Mouse (Mus musculus) lung, embryonic 14.5 days (tissue): Measurements from ENCODE around the gene Col20a1. TPM values are rescaled to one million over a fixed set of nuclear protein-coding genes. Genes with fewer than 3 reads are reported as not detected.
A peak's percentile ranks its signal among the peaks of the same experiment; 100 is the strongest.

ENCODE experiments used
- ATAC-seq: fragments of 200-750 bp; cut with Nextera tagmentation; 2 replicates; pipeline ENCODE4 v1.8.0; 2017; ENCODE audit warnings: mild to moderate bottlenecking, moderate TSS enrichment, moderate library complexity; ENCODE audit not compliant: insufficient read depth
- DNase-seq: peaks from one replicate; pipeline ENCODE4 v3.0.0-alpha.2; 2015
- H3K27ac ChIP-seq: fragments of 300-500 bp; sonication (generic); 2 replicates; pipeline ENCODE4 v1.5.1; 2014; ENCODE audit warnings: low read depth, mild to moderate bottlenecking, moderate library complexity
- H3K27me3 ChIP-seq: fragments of 300-500 bp; sonication (generic); 2 replicates; pipeline ENCODE4 v1.6.1; 2014; ENCODE audit warnings: low read length, control low read depth; ENCODE audit not compliant: insufficient read depth
- H3K36me3 ChIP-seq: fragments of 300-500 bp; sonication (generic); 2 replicates; pipeline ENCODE4 v1.6.1; 2014; ENCODE audit warnings: control low read depth; ENCODE audit not compliant: insufficient read depth
- H3K4me1 ChIP-seq: fragments of 300-500 bp; sonication (generic); 2 replicates; pipeline ENCODE4 v1.6.1; 2014; ENCODE audit warnings: antibody characterized with exemption, control low read depth; ENCODE audit not compliant: insufficient read depth
- H3K4me2 ChIP-seq: fragments of 300-500 bp; sonication (generic); 2 replicates; pipeline ENCODE4 v1.6.1; 2014; ENCODE audit warnings: mild to moderate bottlenecking
- H3K4me3 ChIP-seq: fragments of 300-500 bp; sonication (generic); 2 replicates; pipeline ENCODE4 v1.5.1; 2014; ENCODE audit warnings: low read depth, low read length
- H3K9ac ChIP-seq: fragments of 300-500 bp; sonication (generic); 2 replicates; pipeline ENCODE4 v1.6.1; 2014
- H3K9me3 ChIP-seq: fragments of 300-500 bp; sonication (generic); 2 replicates; pipeline ENCODE4 v1.6.1; 2016; ENCODE audit warnings: low read depth, low read length, control low read depth
- CTCF ChIP-seq: IDR thresholded peaks from 2 replicates; pipeline ENCODE4 v1.5.1; 2016; ENCODE audit warnings: antibody characterized with exemption, low read depth
- WGBS: fragments of 180-500 bp; shearing (Covaris S2); extraction: QIAGEN DNeasy Blood & Tissue Kit; methylation state at CpG from one replicate; pipeline ENCODE4 v1.1.7; 2014; 5-methylcytosine and 5-hydroxymethylcytosine counted together
- polyA plus RNA-seq: library from polyadenylated mRNA; unstranded; fragments of >200 nt; fragmentation: Nextera tagmentation; extraction: Ambion mirVana; gene quantifications from 2 replicates; pipeline ENCODE4 v1.2.1, GENCODE M21; 2014

The Col20a1 gene
- polyA plus RNA-seq, 1 experiment from 2014 or later, result 0.17 TPM

DNA sequence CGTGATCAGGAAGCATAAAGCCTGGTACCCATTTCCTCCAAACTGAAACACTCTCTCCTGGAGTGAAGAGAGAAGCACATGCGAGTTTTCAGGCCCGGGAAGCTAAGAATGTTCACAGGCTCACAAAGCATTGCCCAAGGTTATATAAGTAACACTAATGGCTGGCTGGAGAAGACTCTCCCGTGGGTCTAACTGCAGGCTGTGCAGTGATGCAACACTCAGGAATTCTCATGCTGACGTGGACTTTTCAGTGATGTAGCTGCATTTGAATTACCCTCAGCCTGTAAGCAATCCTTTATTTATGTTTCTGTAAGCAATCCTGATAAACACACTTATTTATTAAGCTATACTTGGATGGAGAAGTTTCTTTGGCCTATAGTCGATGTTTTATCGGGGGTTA is 26.7 kb upstream of the Col20a1 start:
- ATAC-seq (no peak), DNase-seq (peak; percentile 68)
- Histone ChIP-seq H3K27me3 (peaks cover 8% of the 10 kb centered on the region; the same call in 1 of the 2 replicates), H3K27ac (peak overlapping the region; percentile 74), H3K4me2 (no peak overlapping the region), H3K4me3 (no peak overlapping the region), H3K9ac (no peak overlapping the region), H3K4me1 (0 out of 2 replicates have a peak, but pooled peaks cover 4% of the 10 kb centered on the region), H3K36me3 (no peaks in the 10 kb centered on the region), H3K9me3 (no peaks in the 10 kb centered on the region)
- WGBS, result 50% methylated on average over 7 of the region's 7 CpGs
- no peak for TF ChIP-seq CTCF

GRCm38 (mm10) chr2:180960187-180960586 is 26.1 kb upstream of the Col20a1 start:
- H3K9me3 ChIP-seq, result no peaks in the 10 kb centered on the region
- TF ChIP-seq CTCF, result no peak
- H3K4me1 ChIP-seq, result 0 out of 2 replicates have a peak, but pooled peaks cover 4% of the 10 kb centered on the region
- peaks cover 5% of the 10 kb centered on the region; the same call in 1 of the 2 replicates for H3K27me3 ChIP-seq
- no peak overlapping the region for H3K4me3 ChIP-seq
- 34% methylated on average over 3 of the region's 3 CpGs for WGBS
- no peaks in the 10 kb centered on the region for H3K36me3 ChIP-seq
- H3K4me2 ChIP-seq, result no peak overlapping the region
- H3K27ac ChIP-seq, result peak overlapping the region; percentile 74
- peak; percentile 76 for DNase-seq
- H3K9ac ChIP-seq, result no peak overlapping the region
- peak; percentile 84 for ATAC-seq

DNA sequence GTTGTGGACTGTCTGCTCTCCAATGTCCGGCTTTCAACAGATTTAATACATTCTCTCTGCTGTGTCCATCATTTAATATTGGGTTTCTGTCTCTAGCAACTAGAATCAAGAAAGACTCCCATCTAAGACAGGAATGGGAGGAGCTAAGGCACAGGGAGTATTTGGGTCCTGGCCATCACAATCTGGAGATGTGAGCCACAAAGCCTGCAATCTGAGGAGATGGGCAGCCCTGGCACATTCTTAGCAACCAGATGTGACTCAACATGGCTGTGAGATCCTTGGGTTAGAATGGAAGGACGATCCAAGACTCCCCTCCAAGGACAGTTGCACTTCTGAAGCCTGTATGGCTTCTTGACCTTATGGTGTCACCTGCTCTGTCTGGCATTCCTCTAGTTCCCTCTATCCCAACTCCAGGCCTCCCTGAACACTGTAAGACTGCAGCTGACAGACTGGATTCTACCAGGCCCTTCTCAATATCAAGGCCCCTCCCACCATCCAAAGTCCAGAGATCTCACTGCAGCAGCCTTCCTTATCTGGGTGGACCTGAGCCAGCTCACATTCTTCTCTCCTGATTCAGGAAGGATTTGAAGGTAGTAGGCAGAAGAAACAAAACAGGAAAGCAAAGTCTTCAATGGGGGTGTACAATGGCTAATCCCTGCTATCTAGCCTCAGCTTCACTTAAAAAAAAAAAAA is 23.6 kb upstream of the Col20a1 start:
- DNase-seq (peak; percentile 22), ATAC-seq (no peak)
- 58% methylated on average over 2 of the region's 2 CpGs for WGBS
- Histone ChIP-seq H3K27me3 (no peaks in the 10 kb centered on the region), H3K9ac (no peak overlapping the region), H3K4me1 (no peaks in the 10 kb centered on the region), H3K4me3 (no peak overlapping the region), H3K36me3 (no peaks in the 10 kb centered on the region), H3K27ac (no peak overlapping the region), H3K4me2 (no peak overlapping the region), H3K9me3 (no peaks in the 10 kb centered on the region)
- TF ChIP-seq CTCF, result no peak

- no peak overlapping the region for H3K4me2 ChIP-seq
- ATAC-seq, result no peak
- H3K36me3 ChIP-seq, result 0 out of 2 replicates have a peak, but pooled peaks cover 4% of the 10 kb centered on the region
- H3K9me3 ChIP-seq, result no peaks in the 10 kb centered on the region
- 3% methylated on average over 5 of the region's 5 CpGs for WGBS
- H3K4me1 ChIP-seq, result no peaks in the 10 kb centered on the region
- no peaks in the 10 kb centered on the region for H3K27me3 ChIP-seq
- peak; percentile 91 for TF ChIP-seq CTCF
- no peak overlapping the region for H3K4me3 ChIP-seq
- DNase-seq, result peak; percentile 86
- no peak overlapping the region for H3K27ac ChIP-seq
- no peak overlapping the region for H3K9ac ChIP-seq
Observed at GRCm38 (mm10) chr2:180963956-180964355, 22.4 kb upstream of the Col20a1 start.

DNA sequence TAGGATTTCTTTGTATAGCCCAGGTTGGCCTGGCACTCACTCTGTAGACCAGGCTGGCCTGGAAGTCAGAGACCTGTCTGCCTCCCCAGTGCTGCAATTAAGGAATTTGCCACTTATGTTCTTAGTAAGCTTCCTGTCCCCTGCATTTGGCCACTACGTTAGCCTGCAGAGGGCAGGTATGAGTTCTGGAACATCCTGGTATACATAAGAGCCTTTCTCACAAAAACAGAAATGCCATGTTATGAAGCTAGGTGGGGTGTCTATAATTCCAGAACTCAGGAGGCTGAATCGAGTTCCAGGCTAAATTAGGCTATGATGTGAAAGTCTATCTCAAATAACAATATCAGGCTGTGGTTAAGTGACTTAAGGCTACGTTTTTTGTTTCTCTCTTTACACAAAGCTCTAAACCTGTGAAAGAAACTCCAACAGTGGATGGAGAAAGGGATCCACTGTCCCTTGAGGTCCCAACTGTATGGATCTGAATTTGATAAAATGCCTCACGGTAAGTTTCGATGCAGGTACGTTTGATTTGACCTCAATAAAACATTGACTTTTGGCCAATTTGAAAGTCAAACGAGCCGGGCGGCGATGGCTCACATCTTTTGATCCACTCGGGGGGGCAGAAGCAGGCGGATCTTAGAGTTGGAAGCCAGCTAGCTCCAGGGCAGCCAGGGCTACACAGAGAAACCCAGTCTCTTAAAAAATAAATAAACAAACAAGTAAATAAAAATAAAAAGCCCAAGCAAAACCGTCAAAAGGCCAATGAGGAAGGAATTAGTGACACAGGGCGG is 20.0 kb upstream of the Col20a1 start:
- H3K36me3 ChIP-seq, result peaks cover 23% of the 10 kb centered on the region
- H3K9me3 ChIP-seq, result no peaks in the 10 kb centered on the region
- peak overlapping the region; percentile 93 for H3K9ac ChIP-seq
- H3K4me2 ChIP-seq, result peak overlapping the region; percentile 75
- no peak for ATAC-seq
- H3K27me3 ChIP-seq, result no peaks in the 10 kb centered on the region
- DNase-seq, result peak; percentile 70
- H3K4me3 ChIP-seq, result peak overlapping the region; percentile 95
- no peaks in the 10 kb centered on the region for H3K4me1 ChIP-seq
- peak overlapping the region; percentile 84 for H3K27ac ChIP-seq
- TF ChIP-seq CTCF, result peak; percentile 62
- WGBS, result 9% methylated on average over 14 of the region's 14 CpGs

DNA sequence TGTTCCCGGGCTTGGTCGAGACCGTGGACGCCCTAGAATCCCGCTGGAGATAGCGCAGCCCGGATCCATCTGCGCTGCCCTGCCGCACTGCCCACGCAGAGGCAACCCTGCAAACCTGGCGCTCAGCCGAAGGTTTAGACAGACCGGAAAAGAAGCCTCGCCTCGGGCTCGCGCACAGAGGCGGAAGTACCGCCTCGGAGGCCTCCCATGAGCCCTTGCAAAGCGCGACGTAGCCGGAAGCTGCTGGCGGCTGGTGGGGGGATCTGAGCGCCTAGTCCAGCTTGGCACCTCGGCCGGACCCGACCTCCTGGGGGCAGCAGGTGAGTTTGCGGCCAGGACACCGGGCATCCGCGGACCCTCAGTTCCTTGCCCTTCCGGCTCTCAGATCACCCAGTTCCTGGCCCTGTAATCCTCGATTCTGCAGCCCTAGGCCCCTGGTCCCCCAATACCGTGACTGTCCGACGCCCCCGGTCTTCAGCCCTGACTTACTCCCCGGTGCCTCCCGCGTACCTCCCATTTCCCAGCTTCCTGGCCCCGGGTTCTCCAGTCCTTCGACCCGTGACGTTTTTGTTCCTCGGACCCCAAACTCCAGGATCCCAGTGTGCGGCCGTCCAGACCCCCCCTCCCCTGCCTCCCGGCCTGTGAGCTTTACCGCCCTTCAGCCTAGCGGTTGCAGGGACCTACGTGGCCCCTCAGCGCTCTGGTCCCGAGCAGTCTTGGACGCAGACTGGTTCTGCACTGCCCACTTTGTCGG is 19.1 kb upstream of the Col20a1 start, which contains the start of gene Arfgap1:
Arfgap1 (plus strand) TSS at position 216 of the 754 bp plus-strand sequence.
- H3K9ac ChIP-seq, result peak within 1 kb of the TSS; percentile 93
- peaks cover 32% of the 10 kb centered on the region for H3K36me3 ChIP-seq
- H3K27ac ChIP-seq, result peak within 1 kb of the TSS; percentile 84
- peak; percentile 93 for ATAC-seq
- peak within 1 kb of the TSS; percentile 95 for H3K4me3 ChIP-seq
- peak within 1 kb of the TSS; percentile 75 for H3K4me2 ChIP-seq
- peak; percentile 96 for DNase-seq
- H3K9me3 ChIP-seq, result no peaks in the 10 kb centered on the region
- no peak for TF ChIP-seq CTCF
- no peaks in the 10 kb centered on the region for H3K27me3 ChIP-seq
- H3K4me1 ChIP-seq, result no peaks in the 10 kb centered on the region
- under 1% methylated on average over 57 of the region's 57 CpGs for WGBS
